Mouse (Mus musculus): Measurements from ENCODE around the gene Tubb1. TPM values are rescaled to one million over a fixed set of nuclear protein-coding genes. Genes with fewer than 3 reads are reported as not detected.

Tubb1 gene
- polyA plus RNA-seq (2012; rRNA removed): 5.1 and 6.3 TPM in 2 replicates

DNA sequence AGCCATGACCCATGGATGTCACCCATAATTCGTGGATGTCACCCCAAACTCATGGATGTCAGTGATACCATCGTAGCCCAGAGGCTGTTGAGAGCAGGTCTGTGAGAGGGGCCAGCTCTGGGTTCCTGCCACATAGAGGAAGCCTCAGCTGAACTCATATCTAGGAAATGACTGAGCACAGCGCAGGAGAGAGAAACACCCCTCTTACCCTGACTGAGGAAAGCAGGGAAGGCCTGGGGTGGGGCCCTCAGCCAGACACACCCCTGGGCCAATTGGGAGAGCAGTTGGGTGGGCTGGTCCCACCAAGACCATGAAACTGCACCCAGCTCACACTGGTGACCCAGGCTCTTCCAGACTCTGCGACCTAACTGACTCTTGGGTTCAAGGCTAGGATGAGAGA, at the start of gene Tubb1:
Tubb1 (plus strand) TSS at position 343 of the 400 bp plus-strand sequence.

DNA sequence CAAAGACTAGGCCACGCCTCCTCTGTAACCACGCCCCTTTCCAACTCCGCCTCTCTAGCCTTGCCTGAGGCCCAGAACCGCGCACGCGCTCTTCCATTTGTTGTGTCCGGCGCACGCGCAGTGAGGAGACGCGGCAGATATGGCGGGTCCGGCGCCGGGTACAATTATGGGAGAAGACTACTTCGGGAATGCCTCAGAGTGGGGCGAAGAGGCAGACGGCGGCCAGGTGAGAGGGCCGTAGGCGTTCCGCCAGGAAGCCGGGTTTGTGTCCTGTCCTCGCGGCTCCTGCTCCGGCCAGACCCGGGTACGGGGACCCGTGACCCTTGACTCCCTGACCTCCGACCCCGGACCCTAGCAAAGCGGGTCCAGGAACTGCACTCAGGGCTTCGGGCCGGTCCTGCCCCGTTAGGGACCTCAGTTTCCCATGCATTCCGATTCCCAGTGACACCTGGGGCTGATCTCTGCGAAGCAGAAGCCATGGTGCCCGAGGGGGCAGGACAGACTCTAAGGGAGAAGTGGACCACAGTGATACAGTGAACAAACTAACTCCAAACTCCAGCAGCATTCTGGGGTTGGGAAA, 34.7 kb upstream of the Tubb1 start, which contains the start of gene Nelfcd:
Nelfcd (plus strand) TSS at position 74 of the 580 bp plus-strand sequence.

DNA sequence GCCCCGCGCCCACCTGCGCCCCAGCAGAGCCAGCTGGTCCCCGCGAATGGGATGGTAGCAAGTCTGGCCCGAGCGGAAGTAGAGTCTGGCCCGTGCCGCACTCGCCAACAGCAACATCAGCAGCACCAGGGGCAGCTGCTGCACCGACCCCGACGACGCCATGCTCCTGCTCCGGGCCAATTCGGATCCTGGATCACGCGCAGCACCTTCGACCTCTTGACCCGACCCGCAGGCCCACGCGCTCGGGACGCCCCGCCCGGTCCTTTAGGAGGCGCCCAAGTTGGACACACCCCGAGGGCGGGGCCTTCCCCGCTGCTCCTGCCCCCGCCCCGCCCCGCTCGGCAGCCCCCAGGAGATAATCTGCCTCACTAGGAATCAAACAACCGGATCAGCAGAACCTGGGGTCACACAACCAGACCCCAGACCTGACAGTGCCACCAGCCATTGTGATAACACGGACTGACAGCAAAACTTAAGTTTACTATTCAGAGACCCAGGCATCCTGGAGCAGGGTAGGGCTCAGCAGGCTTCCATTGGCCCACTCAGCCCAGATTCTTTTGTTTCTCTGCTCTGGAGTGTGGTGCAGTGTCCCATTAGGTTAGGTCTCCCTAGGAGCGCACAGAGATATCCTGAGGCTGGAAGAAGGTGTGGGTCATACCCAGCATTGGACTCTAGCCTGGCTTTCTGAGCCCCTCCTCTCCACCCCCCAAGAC, 11.6 kb upstream of the Tubb1 start, which contains the start of gene Ctsz:
Ctsz (minus strand) TSS at position 303 of the 713 bp plus-strand sequence.

GRCm38 (mm10) chr2:174463789-174464523, 13.5 kb downstream of the Tubb1 start, which contains the start of gene Atp5e:
Gene Atp5e, minus strand, starts transcription at chr2:174464105.

DNA sequence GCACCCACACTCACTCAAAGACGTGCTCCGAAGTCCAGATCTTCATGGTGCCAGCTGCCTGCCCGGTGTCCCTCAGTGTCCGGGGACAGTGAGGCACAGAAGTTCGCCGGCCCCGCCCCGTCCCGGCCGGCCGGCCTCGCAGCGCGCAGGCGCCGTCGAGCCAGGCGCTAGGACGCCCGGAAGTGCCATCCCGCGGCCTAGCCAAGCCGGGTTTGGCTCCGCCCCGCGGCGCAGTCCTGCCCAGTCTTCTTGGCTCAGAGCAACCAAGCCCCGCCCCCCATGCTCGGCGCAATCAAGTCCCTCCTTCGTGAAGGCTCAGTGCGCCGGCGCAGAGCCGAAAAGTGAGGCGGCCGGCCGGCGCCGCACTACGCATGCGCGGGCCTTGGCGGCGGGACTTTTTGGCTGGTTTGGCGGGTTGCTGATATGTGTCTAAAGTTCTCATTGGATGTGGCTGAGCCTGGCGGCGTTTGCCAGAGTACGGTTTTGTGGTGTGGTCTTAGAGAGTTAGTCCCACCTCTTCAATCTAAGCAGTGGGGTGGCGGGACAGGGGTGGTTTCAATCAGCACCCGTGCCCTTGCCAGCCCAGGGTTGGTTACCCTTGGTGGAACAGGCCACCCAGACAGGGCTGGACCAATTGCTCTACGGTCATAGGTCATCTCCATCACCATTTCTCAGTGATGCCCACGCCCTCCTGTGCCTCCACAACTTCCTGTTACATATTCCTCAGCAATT, 22.5 kb downstream of the Tubb1 start, which contains the start of gene Prelid3b:
Prelid3b (minus strand) TSS at position 264 of the 732 bp plus-strand sequence.

Other genes starting within 250 kb of the Tubb1 start
- 1,363 and 1,786 TPM in 2 replicates for gene Gnas, start 166.4 kb upstream of the Tubb1 start, polyA plus RNA-seq (2012; rRNA removed)
- 0.23 and 4.1 TPM in 2 replicates for gene Gm20721, start 104.0 kb upstream of the Tubb1 start, polyA plus RNA-seq (2012; rRNA removed)
- 124 and 128 TPM in 2 replicates for gene Nelfcd, start 34.9 kb upstream of the Tubb1 start, polyA plus RNA-seq (2012; rRNA removed)
- 59.5 and 77.9 TPM in 2 replicates for gene Ctsz, start 11.7 kb upstream of the Tubb1 start, polyA plus RNA-seq (2012; rRNA removed)
- 466 and 961 TPM in 2 replicates for gene Atp5e, start 13.4 kb downstream of the Tubb1 start, polyA plus RNA-seq (2012; rRNA removed)
- 77.7 and 96.2 TPM in 2 replicates for gene Prelid3b, start 22.4 kb downstream of the Tubb1 start, polyA plus RNA-seq (2012; rRNA removed)
- gene Zfp831, start 192.8 kb downstream of the Tubb1 start, polyA plus RNA-seq (2012; rRNA removed): under 0.01 and 0.01 TPM in 2 replicates